Mouse (Mus musculus): ENCODE measurements around the gene Pigw. TPM values are rescaled to one million over a fixed set of nuclear protein-coding genes. Genes with fewer than 3 reads are reported as not detected.
"Not testable (repeated sequence)": the region's sequence is repeated elsewhere in the genome, so short reads cannot be mapped to it uniquely, and the experiment has no call there.

Gene Pigw
- total and polyA plus RNA-seq, 2 experiments = 1.5 to 4.8 TPM

DNA sequence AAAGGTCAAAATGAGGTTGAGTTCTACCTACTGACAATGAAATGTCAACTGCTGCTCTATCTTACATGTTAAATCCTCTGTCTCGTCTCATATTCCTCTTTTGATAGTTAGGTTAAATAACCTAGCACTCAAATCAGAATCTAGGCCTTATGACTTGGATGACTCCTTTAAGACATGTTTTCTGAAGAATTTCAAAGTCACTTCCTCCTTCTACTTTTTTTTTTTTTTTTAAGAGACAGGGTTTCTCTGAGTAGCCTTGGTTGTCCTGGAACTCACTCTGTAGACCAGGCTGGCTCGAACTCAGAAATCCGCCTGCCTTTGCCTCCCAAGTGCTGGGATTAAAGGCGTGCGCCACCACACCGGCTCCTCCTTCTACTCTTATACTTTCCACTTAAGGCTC, 24.8 kb downstream of the Pigw start:
- no peak overlapping the region for H3K4me3 ChIP-seq (ENCODE audit: insufficient read depth, low read depth, low read length)
- TF ChIP-seq CTCF (IDR thresholded peaks at IDR 0.05; ENCODE audit: low read depth, low read length) (no peak), POLR2A (IDR thresholded peaks at IDR 0.05; ENCODE audit: extremely low read depth, insufficient read depth, low read length) (no peak)
- no peaks in the 10 kb centered on the region for H3K4me1 ChIP-seq (ENCODE audit: control insufficient read depth, insufficient read depth, low read length)
- no peaks in the 10 kb centered on the region; the same call in 1 of the 2 replicates for H3K79me2 ChIP-seq (ENCODE audit: control insufficient read depth, insufficient read depth, low read length)
- no peak overlapping the region for H3K27ac ChIP-seq (replicated peaks; ENCODE audit: insufficient read depth, low read depth, low read length)
- no peak overlapping the region for H3K9ac ChIP-seq (ENCODE audit: low read depth, low read length)
- 82% methylated on average over 6 of the region's 6 CpGs for WGBS
- no peaks in the 10 kb centered on the region for H3K27me3 ChIP-seq (ENCODE audit: control insufficient read depth, insufficient read depth, low read length)
- DNase-seq (ENCODE audit: extremely low read depth, low read depth, low spot score) = peak; percentile 41
- H3K36me3 ChIP-seq (ENCODE audit: control insufficient read depth, insufficient read depth, low read length) = peaks cover 62% of the 10 kb centered on the region

DNA sequence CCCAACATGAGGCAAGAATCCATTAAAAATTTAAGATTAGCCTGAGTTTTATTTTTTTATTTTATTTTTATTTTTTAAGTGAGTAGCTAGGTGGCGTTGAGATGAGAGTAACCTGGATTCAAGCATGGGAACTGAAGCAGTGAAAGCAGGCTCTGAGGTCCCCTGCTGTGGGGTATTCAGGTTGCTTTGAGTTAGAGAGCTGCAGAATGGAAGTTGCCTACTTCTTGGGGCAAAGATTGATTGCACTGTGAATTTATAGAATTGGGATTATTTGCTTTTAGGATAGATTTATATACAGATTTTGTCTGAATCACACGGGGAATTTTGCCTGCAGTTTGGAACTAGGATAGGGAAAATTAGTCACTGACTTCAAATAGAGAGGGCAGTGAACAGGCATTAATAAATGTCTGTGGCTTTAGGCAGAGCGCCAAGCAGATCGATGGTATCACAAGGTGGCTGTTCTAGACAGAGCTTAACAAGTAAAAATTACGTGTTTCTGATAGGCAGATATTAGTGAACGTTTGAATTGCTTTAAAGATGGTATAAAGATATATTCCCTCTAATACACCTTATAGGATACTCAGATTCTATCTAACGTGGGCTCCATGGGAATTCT, 32.5 kb downstream of the Pigw start:
- WGBS = 46% methylated on average over 7 of the region's 7 CpGs
- H3K36me3 ChIP-seq (ENCODE audit: control insufficient read depth, insufficient read depth, low read length) = peaks cover 56% of the 10 kb centered on the region
- no peak overlapping the region for H3K4me3 ChIP-seq (ENCODE audit: insufficient read depth, low read depth, low read length)
- H3K9ac ChIP-seq (ENCODE audit: low read depth, low read length) = no peak overlapping the region
- DNase-seq (ENCODE audit: extremely low read depth, low read depth, low spot score) = peak; percentile 57
- peaks cover 3% of the 10 kb centered on the region; the same call in 1 of the 2 replicates for H3K79me2 ChIP-seq (ENCODE audit: control insufficient read depth, insufficient read depth, low read length)
- TF ChIP-seq POLR2A (IDR thresholded peaks at IDR 0.05; ENCODE audit: extremely low read depth, insufficient read depth, low read length) = no peak
- no peak for TF ChIP-seq CTCF (IDR thresholded peaks at IDR 0.05; ENCODE audit: low read depth, low read length)
- H3K4me1 ChIP-seq (ENCODE audit: control insufficient read depth, insufficient read depth, low read length) = no peaks in the 10 kb centered on the region
- no peak overlapping the region for H3K27ac ChIP-seq (replicated peaks; ENCODE audit: insufficient read depth, low read depth, low read length)
- no peaks in the 10 kb centered on the region for H3K27me3 ChIP-seq (ENCODE audit: control insufficient read depth, insufficient read depth, low read length)

DNA sequence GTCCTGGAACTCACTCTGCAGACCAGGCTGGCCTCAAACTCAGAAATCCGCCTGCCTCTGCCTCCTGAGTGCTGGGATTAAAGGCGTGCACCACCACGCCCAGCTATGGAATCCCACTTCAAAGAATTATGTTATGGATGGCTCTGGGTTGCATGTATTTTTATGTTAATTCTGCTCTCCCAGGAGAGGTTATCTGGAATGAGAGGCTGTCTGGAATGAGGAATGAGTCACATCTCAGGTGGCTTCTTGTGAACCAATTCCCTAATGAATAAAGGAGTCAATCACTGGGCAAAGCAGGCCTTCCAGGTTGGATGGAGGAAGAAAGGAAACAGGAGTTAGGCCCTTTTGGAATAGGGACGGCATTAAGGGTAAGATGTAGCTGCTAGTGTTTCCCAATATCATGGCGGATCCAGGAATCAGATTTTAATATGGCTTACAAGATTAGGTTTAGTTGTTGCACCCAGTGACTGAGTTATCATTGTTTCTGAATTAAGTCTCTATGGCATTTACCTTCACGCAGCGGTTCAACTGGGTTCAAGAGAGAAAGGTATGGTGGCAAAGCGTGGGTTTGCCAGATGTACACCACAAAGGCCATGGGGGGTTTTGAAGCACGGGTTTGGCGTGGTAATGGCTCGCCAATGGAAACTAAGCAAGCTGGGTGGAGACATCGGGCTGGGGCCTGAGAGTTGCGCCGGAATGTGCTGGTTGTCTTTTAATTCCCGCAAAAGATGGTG, 33.2 kb downstream of the Pigw start:
- no peak for DNase-seq (ENCODE audit: extremely low read depth, low read depth, low spot score)
- Histone ChIP-seq H3K27me3 (ENCODE audit: control insufficient read depth, insufficient read depth, low read length) (no peaks in the 10 kb centered on the region), H3K4me3 (ENCODE audit: insufficient read depth, low read depth, low read length) (no peak overlapping the region), H3K36me3 (ENCODE audit: control insufficient read depth, insufficient read depth, low read length) (peaks cover 54% of the 10 kb centered on the region), H3K9ac (ENCODE audit: low read depth, low read length) (no peak overlapping the region), H3K4me1 (ENCODE audit: control insufficient read depth, insufficient read depth, low read length) (no peaks in the 10 kb centered on the region), H3K27ac (replicated peaks; ENCODE audit: insufficient read depth, low read depth, low read length) (no peak overlapping the region), H3K79me2 (ENCODE audit: control insufficient read depth, insufficient read depth, low read length) (peaks cover 3% of the 10 kb centered on the region; the same call in 1 of the 2 replicates)
- TF ChIP-seq POLR2A (IDR thresholded peaks at IDR 0.05; ENCODE audit: extremely low read depth, insufficient read depth, low read length) (no peak), CTCF (IDR thresholded peaks at IDR 0.05; ENCODE audit: low read depth, low read length) (no peak)
- WGBS = 95% methylated on average over 15 of the region's 15 CpGs

DNA sequence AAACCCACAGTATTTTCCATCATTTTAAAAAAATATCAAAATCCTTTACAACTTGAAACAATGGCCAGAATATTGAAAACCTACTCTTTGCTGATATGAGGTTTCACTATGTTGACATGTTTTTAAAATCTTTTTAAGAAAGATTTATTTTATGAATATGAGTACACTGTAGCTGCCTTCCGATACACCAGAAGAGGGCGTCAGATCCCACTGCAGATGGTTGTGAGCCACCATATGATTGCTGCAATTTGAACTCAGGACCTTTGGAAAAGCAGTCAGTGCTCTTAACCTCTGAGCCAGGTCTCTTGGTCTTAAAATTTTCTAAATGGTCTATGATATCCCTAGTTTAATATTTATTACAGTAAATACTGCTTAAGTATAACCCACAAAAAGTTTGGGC, 40.8 kb downstream of the Pigw start:
- 85% methylated on average over 2 of the region's 2 CpGs for WGBS
- Histone ChIP-seq H3K4me1 (ENCODE audit: control insufficient read depth, insufficient read depth, low read length) (no peaks in the 10 kb centered on the region), H3K27me3 (ENCODE audit: control insufficient read depth, insufficient read depth, low read length) (no peaks in the 10 kb centered on the region), H3K4me3 (ENCODE audit: insufficient read depth, low read depth, low read length) (no peak overlapping the region), H3K36me3 (ENCODE audit: control insufficient read depth, insufficient read depth, low read length) (peaks cover 72% of the 10 kb centered on the region), H3K27ac (replicated peaks; ENCODE audit: insufficient read depth, low read depth, low read length) (no peak overlapping the region), H3K79me2 (ENCODE audit: control insufficient read depth, insufficient read depth, low read length) (peaks cover 5% of the 10 kb centered on the region; the same call in 1 of the 2 replicates), H3K9ac (ENCODE audit: low read depth, low read length) (no peak overlapping the region)
- DNase-seq (ENCODE audit: extremely low read depth, low read depth, low spot score) = peak; percentile 29
- TF ChIP-seq CTCF (IDR thresholded peaks at IDR 0.05; ENCODE audit: low read depth, low read length) = peak; percentile 18; the same call in 1 of the 2 replicates
- TF ChIP-seq POLR2A (IDR thresholded peaks at IDR 0.05; ENCODE audit: extremely low read depth, insufficient read depth, low read length) = no peak

DNA sequence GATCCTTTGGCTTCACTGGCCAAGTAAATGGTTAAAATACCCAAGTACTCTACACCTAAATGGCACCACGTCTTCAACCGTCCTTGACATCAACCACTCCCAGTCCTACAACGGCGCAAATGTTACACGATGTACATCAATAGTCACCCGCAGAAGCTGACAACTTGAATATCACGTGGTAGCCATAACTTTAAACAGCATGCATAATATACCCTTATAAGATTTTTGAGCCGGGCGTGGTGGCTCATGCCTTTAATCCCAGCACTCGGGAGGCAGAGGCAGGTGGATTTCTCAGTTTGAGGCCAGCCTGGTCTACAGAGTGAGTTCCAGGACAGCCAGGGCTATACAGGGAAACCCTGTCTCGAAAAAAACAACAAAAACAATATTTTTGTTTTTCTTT, 50.6 kb downstream of the Pigw start:
- Histone ChIP-seq H3K36me3 (ENCODE audit: control insufficient read depth, insufficient read depth, low read length) (peaks cover 30% of the 10 kb centered on the region), H3K4me1 (ENCODE audit: control insufficient read depth, insufficient read depth, low read length) (peaks cover 18% of the 10 kb centered on the region), H3K27ac (replicated peaks; ENCODE audit: insufficient read depth, low read depth, low read length) (peak overlapping the region; percentile 82), H3K4me3 (ENCODE audit: insufficient read depth, low read depth, low read length) (peak overlapping the region; percentile 88; the same call in 1 of the 2 replicates)
- not testable (repeated sequence) for DNase-seq (ENCODE audit: extremely low read depth, low read depth, low spot score); H3K27me3 ChIP-seq (ENCODE audit: control insufficient read depth, insufficient read depth, low read length); H3K9ac ChIP-seq (ENCODE audit: low read depth, low read length); H3K79me2 ChIP-seq (ENCODE audit: control insufficient read depth, insufficient read depth, low read length)
- 59% methylated on average over 11 of the region's 11 CpGs for WGBS
